Mouse (Mus musculus): Measurements from ENCODE around the gene Tapbp.

Tapbp gene

GRCm38 (mm10) chr17:33968927-33969326 is 53.2 kb downstream of the Tapbp start:
- peak; percentile 55 to 70 for DNase-seq

DNA sequence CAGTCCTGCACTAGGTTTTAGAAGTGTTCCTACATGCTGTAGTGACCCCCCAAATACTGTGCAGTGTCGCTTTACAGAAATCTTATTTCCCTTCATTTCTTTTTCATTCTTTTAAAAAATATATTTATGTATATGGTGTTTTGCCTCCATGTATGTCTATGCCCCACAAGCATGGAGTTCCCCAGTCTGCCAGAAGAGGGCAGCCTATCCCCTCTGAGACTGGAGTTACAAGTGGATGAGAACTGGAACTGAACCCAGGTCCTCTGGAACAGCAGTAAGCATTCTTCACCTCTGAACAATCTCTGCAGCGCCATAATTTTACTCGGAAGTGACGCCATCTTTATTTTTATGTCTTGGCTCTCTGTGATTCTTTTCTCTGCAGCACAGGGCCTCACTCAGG is 53.7 kb downstream of the Tapbp start:
- no peak for DNase-seq

- peak in 1 of 2 experiments; percentile 56 for DNase-seq
Observed at GRCm38 (mm10) chr17:33972691-33973090, 57.0 kb downstream of the Tapbp start.

DNA sequence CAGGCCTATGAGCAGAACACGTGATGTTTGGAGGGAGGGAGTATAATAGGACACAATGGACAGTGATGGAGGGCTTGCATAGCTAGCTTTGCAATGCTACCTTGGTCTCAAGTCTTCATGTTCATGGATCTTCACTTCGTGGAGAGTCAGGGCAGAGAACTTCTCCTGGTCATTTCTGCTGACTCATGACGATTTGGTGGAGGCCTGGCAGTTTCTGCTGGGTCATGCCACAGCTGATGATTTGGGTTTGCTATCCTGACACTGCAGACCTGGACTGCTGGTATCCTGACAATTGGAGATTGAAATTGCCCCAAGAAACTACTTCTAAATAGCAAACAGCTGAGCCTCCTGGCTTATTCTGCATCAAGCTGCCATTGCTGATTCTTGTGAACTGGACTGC is 57.9 kb downstream of the Tapbp start:
- no peak for DNase-seq

DNA sequence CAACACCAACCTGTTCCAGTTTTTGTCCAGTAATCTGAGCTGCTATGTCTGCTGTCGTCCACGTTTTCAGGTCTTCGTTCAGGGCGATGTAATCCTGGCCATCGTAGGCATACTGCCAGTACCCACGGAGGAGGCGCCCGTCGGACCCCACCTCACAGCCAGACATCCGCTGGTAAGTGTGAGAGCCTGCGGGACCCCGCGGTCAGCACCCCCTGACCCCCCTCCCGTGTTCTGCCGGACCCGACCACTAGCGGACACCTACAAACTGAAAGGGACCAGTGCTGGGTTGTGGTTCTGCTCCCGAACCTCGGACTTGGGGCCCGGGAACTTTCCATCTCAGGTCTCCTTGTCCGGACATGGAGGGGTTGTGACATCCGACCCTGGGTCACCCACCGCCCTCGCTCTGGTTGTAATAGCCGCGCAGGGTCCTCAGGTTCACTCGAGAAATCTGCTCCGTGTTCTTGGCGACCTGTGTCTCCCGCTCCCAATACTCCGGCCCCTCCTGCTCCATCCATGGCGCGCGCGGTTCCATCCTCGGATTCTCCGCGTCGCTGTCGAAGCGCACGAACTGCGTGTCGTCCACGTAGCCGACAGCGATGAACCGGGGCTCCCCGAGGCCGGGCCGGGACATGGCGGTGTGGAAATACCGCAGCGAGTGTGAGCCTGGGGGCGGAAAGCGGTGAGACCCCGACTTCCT is 62.3 kb downstream of the Tapbp start:
- no peak for DNase-seq

DNA sequence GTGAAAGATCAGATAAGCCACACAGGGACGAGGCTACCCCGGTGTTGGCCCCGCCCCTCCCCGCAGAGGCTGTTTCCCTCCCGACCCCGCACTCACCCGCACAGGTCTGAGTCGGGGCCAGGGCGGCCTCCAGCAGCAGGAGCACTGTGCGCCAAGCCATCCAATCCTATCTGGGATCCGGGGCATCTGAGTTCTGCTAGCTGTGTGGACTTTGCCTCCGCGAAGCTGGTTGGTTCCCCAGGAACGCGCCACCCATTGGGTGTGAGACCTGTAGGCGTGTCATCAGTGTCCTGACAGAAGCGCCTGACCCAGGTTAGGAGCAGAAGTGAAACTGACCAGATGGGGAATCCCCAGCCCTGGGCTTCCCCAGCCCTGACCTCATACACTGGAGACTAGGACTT is 62.9 kb downstream of the Tapbp start:
- DNase-seq: peak; percentile 91 to 96

All from kidney, postnatal 36 days (tissue).